Mouse (Mus musculus) CD4-positive naive resting alpha-beta T cell, adult 57 days (primary cell): Measurements from ENCODE around the gene Spint1. TPM values are rescaled to one million over a fixed set of nuclear protein-coding genes. Genes with fewer than 3 reads are reported as not detected.

Experiments
- total RNA-seq: library from RNA; stranded (reverse); gene quantifications from one replicate; pipeline ENCODE4 v1.2.4, GENCODE M21; 2023

Spint1 gene
- 0.53 TPM for total RNA-seq

DNA sequence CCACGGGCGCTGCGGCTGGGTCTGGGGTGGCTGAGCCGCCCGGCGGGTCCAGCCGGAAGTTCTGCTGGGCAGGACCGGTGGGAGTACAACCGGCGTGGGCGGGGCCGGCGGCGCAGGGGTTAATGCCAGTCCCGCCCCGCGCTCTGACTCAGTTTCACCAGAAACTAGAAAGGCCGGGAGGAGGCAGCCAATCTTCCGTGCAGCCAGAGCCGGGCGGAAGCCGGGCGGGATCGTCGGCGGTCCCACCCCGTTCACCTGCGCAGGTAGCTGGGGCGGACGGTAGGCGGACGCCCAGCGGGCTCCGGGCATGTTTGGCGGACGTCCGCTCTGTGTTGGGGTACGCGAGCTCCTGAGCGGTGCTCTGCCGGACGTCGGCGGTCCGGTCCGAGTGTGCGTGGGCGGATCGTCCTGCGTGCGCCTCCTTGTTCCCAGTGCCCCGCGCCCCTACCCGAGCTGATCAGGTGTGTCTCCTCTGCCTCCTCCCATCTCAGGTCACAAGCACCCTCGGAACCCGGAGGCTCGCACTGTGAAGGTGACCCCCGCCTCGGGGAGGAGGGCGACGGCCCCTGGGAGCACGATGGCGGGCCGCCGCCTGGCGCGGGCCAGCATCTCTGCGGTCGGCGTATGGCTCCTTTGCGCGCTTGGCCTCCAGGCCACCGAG is at the start of gene Spint1:
Gene Spint1 (plus strand): TSS at position 153 of the 661 bp plus-strand sequence.

DNA sequence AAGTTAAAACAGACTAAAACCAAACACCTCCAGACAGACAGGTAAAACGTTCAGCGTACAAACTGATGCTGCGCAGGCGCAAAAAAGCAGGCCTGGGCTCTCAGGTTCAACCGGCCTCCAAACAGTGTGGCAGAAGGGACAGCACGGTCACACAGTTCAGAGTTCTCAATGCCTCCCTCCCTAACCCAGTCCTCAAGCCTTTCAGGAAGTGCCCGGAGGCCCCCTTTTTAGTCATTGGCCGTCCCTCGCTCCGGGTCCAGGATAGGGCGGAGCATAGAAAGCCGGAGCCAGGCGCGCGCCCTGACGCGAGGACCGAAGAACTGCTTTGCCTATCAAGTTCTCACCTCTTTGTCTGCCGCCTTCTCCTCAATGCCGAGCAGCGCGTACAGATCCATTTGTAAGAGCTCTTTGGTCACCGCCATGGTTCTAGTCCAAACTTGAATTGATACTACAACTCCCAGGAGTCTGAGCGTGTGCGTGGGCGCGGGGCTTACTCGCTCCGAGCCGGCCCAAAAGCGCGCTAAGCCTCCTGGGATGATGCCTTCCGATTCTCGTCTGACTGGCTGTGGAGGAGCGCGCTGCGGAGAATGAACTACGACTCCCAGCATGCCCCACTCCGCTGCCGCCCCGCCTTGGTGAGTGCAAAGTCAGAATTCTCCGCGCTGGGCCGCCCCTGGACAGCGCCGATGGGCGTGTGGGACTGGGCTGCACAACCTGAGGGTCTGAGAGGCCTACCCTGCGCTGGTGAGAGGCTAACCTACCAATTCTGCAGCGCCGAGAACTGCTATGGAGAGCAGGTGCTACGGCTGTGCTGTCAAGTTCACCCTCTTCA is 28.6 kb upstream of the Spint1 start, which contains the start of the genes Zfyve19 and Dnajc17:
Gene Zfyve19 (plus strand): TSS at position 274 of the 832 bp plus-strand sequence.
Gene Dnajc17 (minus strand): TSS at position 452 of the 832 bp plus-strand sequence.

DNA sequence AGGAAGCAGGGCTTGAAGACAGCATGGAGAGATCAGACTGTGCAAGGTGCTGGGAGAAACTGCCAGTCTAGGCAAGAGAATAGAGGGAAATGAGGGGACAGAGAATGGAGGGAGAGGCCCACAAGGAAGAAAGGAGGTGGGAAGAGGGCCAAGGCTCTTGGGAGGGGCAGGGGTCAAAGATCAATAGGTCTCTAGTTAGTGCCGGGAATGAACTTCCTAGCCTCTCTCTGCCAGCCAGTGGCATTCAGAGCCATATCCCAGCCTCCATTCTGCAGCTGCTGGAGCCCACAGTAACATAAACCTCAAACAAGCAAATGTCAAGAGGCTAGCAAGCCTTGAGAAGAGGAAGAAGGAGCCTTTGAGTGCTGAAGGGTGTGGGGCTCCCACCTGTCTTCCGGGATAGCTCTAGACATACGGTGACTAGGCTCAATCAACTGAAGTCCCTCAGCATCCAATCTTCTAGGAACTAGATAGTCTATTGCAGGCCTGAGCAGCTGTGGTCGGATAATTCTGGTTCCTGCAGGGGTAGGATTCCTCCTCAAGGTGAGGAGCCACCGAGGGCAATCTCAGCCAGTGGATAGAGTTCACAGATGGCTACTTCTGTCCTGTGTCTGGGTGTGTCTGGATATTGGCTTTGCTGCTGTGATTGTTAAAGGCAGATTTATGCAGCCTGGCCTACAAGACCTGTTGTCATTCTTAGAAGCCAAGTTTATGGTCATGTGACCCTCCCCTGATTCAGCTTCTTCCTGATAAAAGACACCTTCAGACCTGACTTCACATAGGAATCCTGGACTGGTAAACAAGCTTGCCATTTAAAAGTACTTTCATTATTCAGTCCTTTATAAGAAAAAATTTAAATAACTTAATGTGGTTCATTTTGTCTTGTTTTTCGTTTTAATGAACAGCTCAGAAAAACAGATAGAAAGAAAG is 7.1 kb upstream of the Spint1 start, which contains the start of gene Ppp1r14d:
Gene Ppp1r14d (minus strand): TSS at position 132 of the 930 bp plus-strand sequence.

DNA sequence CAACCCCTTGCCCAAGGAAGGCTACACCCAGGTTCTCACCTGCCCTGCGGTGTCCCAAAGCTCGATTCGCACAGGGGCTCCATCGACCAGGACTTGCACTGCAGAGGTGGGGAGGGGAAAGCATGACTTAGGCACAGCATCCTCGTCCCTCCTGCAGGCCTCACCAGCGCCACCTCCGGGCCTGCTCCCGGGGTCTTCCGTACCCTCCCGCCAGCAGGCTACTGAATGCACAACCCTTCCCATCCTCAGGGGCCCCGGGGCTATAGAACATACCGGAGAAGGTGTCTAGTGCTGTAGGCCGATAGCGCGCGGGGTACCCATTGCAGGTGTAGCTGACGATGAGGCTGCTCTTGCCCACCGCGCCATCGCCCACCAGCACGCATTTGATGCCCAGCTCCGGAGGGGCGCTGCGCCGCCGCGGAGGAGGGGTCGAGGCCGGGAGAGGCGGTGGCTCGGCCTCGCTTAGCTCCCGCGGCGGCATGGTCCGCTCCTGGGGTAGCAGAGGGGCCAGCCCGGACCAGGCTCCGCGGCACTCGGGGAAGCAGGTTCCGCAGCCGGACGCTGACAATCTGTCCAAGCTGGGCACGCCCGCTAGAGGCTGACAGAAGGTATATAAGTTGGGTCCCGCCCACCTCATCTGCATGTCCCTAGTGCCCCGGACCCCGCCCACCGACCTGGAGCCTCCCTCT is 33.6 kb downstream of the Spint1 start, which contains the start of gene Rhov:
Gene Rhov (minus strand): TSS at position 630 of the 689 bp plus-strand sequence.

DNA sequence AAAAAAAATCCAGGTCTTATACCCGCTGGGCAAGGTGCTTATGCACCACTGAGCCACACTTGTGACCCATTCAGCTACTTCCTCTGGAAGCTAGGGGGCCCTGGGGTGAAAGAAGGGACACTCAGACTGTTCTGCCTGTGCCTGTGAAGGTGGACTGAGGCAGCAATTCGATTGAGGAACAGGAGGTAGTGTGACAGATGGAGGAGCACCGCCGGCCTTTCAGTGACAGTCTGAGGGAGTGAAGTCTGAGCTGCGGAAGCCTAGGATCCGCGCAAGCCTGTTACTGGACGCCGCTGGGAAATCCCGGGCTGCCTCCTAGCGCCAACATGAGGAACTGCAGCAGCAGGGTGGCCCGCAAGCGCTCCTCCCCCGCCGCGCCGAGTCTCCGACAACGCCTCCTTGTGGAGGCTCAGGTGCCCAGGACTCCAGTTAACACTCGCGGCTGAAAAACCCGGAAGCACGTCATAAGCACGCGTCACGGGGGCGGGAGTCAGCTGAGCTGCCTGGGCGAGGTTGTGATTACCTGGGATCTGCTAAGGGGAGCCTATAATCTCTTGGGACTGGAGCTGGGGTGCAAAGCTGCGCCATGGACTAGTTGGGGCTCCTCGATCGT is 51.2 kb downstream of the Spint1 start, which contains the start of gene Vps18:
Gene Vps18 (plus strand): TSS at position 471 of the 613 bp plus-strand sequence.

Other genes starting within 250 kb of the Spint1 start
- 12.6 TPM for gene Ccdc32, start 208.0 kb upstream of the Spint1 start, total RNA-seq
- 12.7 TPM for gene Rpusd2, start 202.6 kb upstream of the Spint1 start, total RNA-seq
- 1.2 TPM for gene Knl1, start 190.2 kb upstream of the Spint1 start, total RNA-seq
- gene Rad51, start 124.6 kb upstream of the Spint1 start, total RNA-seq: 1.1 TPM
- 23.4 TPM for gene Rmdn3, start 80.3 kb upstream of the Spint1 start, total RNA-seq
- gene Gchfr, start 69.6 kb upstream of the Spint1 start, total RNA-seq: not detected
- gene Gm14137, start 62.9 kb upstream of the Spint1 start, total RNA-seq: 0.30 TPM
- 32.5 TPM for gene Zfyve19, start 28.7 kb upstream of the Spint1 start, total RNA-seq
- gene Dnajc17, start 28.6 kb upstream of the Spint1 start, total RNA-seq: 22.2 TPM
- gene Ppp1r14d, start 7.5 kb upstream of the Spint1 start, total RNA-seq: not detected
- gene Rhov, start 33.9 kb downstream of the Spint1 start, total RNA-seq: not detected
- gene Vps18, start 51.4 kb downstream of the Spint1 start, total RNA-seq: 23.3 TPM
- not detected for gene Dll4, start 88.4 kb downstream of the Spint1 start, total RNA-seq
- gene Chac1, start 113.9 kb downstream of the Spint1 start, total RNA-seq: 0.59 TPM
- 50.6 TPM for gene Ino80, start 240.3 kb downstream of the Spint1 start, total RNA-seq